Mouse (Mus musculus) heart, embryonic 11.5 days (tissue): ENCODE data around the gene Mfap4. TPM values are rescaled to one million over a fixed set of nuclear protein-coding genes. Genes with fewer than 3 reads are reported as not detected.

Experiments used
- ATAC-seq: fragments of 200-750 bp; cut with Nextera tagmentation; replicated peaks from 2 replicates; pipeline ENCODE4 v1.8.0; 2017; ENCODE audit warnings: moderate library complexity; ENCODE audit not compliant: insufficient number of reproducible peaks, low FRiP score, low TSS enrichment
- H3K27ac ChIP-seq: fragments of 300-500 bp; sonication (generic); 2 replicates; pipeline ENCODE4 v1.5.1; 2014; ENCODE audit warnings: mild to moderate bottlenecking, low read depth, low read length
- H3K27me3 ChIP-seq: fragments of 300-500 bp; sonication (generic); 2 replicates; pipeline ENCODE4 v1.6.1; 2014; ENCODE audit warnings: mild to moderate bottlenecking, low read length, mixed read lengths; ENCODE audit not compliant: control insufficient read depth, insufficient read depth
- H3K36me3 ChIP-seq: fragments of 300-500 bp; sonication (generic); 2 replicates; pipeline ENCODE4 v1.6.1; 2014; ENCODE audit warnings: mild to moderate bottlenecking, low read length, moderate library complexity, mixed read lengths; ENCODE audit not compliant: control insufficient read depth, insufficient read depth
- H3K4me1 ChIP-seq: fragments of 300-500 bp; sonication (generic); 2 replicates; pipeline ENCODE4 v1.6.1; 2014; ENCODE audit warnings: low read length; ENCODE audit not compliant: control insufficient read depth, insufficient read depth
- H3K4me2 ChIP-seq: fragments of 300-500 bp; sonication (generic); 2 replicates; pipeline ENCODE4 v1.6.1; 2014; ENCODE audit warnings: mild to moderate bottlenecking, moderate library complexity
- H3K4me3 ChIP-seq: fragments of 300-500 bp; sonication (generic); 2 replicates; pipeline ENCODE4 v1.5.1; 2014; ENCODE audit warnings: low read depth, low read length
- H3K9ac ChIP-seq: fragments of 300-500 bp; sonication (generic); 2 replicates; pipeline ENCODE4 v1.6.1; 2014; ENCODE audit warnings: mild to moderate bottlenecking, low read depth, low read length, moderate library complexity
- H3K9me3 ChIP-seq: fragments of 300-500 bp; sonication (generic); replicated peaks from 2 replicates; pipeline ENCODE4 v1.6.1; 2016; ENCODE audit warnings: low read length; ENCODE audit not compliant: control insufficient read depth
- WGBS: fragments of 180-500 bp; shearing (Covaris S2); extraction: QIAGEN DNeasy Blood & Tissue Kit; methylation state at CpG from one replicate; pipeline ENCODE4 v1.1.7; 2014; ENCODE audit not compliant: insufficient replicate concordance; 5-methylcytosine and 5-hydroxymethylcytosine counted together
- polyA plus RNA-seq: library from polyadenylated mRNA; unstranded; fragments of >200 nt; fragmentation: Nextera tagmentation; extraction: Ambion mirVana; gene quantifications from 2 replicates; pipeline ENCODE4 v1.2.1, GENCODE M21; 2014

Gene Mfap4
- polyA plus RNA-seq, 1 experiment from 2014 or later, result 57.6 TPM

- peak overlapping the region; percentile 37; the same call in 1 of the 2 replicates for H3K27ac ChIP-seq
- H3K9me3 ChIP-seq, result no peaks in the 10 kb centered on the region
- 0 out of 2 replicates have a peak, but pooled peaks cover 4% of the 10 kb centered on the region for H3K36me3 ChIP-seq
- peaks cover 13% of the 10 kb centered on the region for H3K4me1 ChIP-seq
- no peak for ATAC-seq
- no peaks in the 10 kb centered on the region for H3K27me3 ChIP-seq
- H3K4me2 ChIP-seq, result no peak overlapping the region
- 59% methylated on average over 3 of the region's 3 CpGs for WGBS
- no peak overlapping the region for H3K4me3 ChIP-seq
- no peak overlapping the region for H3K9ac ChIP-seq
These were observed 33.6 kb downstream of the Mfap4 start for GRCm38 (mm10) chr11:61518871-61519270.

DNA sequence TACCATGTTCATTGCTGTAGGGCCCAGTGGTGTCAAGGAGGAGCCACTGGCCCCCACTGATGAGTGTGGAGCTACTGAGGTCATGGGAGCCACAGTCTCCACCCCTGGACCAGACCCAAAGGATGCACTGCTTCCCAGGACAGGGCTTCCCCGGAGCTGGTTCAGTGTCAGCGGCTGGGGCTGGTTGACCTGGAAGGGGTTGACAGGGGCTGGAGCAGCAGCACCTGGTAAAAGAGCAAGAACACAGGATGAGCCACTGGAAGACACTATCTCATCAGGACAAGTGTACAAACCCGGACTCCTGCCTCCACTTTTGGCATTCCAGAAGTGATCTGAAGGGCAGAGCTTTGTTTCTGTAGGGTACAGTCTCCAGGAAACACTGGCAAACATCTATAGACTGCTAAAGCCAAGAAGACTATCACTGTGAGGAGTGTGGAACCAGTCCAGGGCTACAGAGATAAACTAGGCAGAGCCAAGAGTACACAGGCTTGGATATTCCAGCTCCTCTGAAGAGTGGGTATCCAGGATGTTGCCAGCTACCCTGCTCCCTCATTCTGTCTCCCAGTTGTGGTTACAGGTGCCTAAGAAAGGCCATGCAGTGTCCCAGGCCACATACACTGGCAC is 34.4 kb downstream of the Mfap4 start:
- Histone ChIP-seq H3K27ac (peak overlapping the region; percentile 37; the same call in 1 of the 2 replicates), H3K4me2 (no peak overlapping the region), H3K36me3 (0 out of 2 replicates have a peak, but pooled peaks cover 4% of the 10 kb centered on the region), H3K9me3 (no peaks in the 10 kb centered on the region), H3K9ac (no peak overlapping the region), H3K4me1 (peaks cover 13% of the 10 kb centered on the region), H3K4me3 (no peak overlapping the region), H3K27me3 (no peaks in the 10 kb centered on the region)
- ATAC-seq, result no peak
- WGBS, result 88% methylated on average over 3 of the region's 3 CpGs

- H3K9me3 ChIP-seq, result no peaks in the 10 kb centered on the region
- H3K27ac ChIP-seq, result no peak overlapping the region
- whole genome bisulfite sequencing, result 73% methylated on average over 1 of the region's 1 CpGs
- H3K4me1 ChIP-seq, result no peaks in the 10 kb centered on the region
- no peak overlapping the region for H3K4me3 ChIP-seq
- no peaks in the 10 kb centered on the region; the same call in 1 of the 2 replicates for H3K36me3 ChIP-seq
- H3K4me2 ChIP-seq, result no peak overlapping the region
- H3K9ac ChIP-seq, result no peak overlapping the region
- H3K27me3 ChIP-seq, result no peaks in the 10 kb centered on the region
- ATAC-seq, result no peak
These were observed 41.6 kb downstream of the Mfap4 start for GRCm38 (mm10) chr11:61526872-61527271.

DNA sequence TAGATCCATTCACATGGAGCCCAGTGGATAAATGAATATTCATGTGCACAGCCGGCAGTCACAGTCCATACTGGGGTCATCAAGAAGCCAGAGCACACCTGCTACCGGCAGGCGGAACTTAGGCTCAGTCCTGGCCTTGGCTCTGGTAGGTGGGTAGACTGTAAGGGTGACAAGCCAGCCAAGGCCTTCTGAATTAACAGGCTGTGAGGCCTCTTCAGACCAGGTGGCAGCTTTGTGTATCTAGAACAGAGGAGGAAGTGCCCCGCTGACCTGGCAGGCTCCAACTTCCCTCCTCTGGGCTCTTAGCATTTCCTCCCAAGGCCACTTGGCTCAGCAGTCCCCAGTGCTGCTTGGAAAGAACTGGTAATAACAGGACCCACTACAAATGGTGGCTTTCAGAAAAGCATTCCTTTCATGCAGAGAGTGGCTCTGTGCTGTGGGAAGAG is 44.1 kb downstream of the Mfap4 start:
- Histone ChIP-seq H3K4me3 (no peak overlapping the region), H3K9me3 (no peaks in the 10 kb centered on the region), H3K27me3 (no peaks in the 10 kb centered on the region), H3K9ac (no peak overlapping the region), H3K36me3 (no peaks in the 10 kb centered on the region; the same call in 1 of the 2 replicates), H3K4me1 (no peaks in the 10 kb centered on the region), H3K4me2 (no peak overlapping the region), H3K27ac (no peak overlapping the region)
- 56% methylated on average over 4 of the region's 4 CpGs for WGBS
- no peak for ATAC-seq

- 84% methylated on average over 2 of the region's 2 CpGs for WGBS
- no peak overlapping the region for H3K4me3 ChIP-seq
- H3K27me3 ChIP-seq, result no peaks in the 10 kb centered on the region
- no peak overlapping the region for H3K27ac ChIP-seq
- no peak overlapping the region for H3K4me2 ChIP-seq
- 0 out of 2 replicates have a peak, but pooled peaks cover 6% of the 10 kb centered on the region for H3K4me1 ChIP-seq
- H3K9me3 ChIP-seq, result no peaks in the 10 kb centered on the region
- no peak for ATAC-seq
- no peak overlapping the region for H3K9ac ChIP-seq
- no peaks in the 10 kb centered on the region; the same call in 1 of the 2 replicates for H3K36me3 ChIP-seq
These were observed 47.6 kb downstream of the Mfap4 start for GRCm38 (mm10) chr11:61532820-61533219.

- H3K4me2 ChIP-seq, result no peak overlapping the region
- H3K27ac ChIP-seq, result no peak overlapping the region
- H3K9ac ChIP-seq, result no peak overlapping the region
- WGBS, result 65% methylated on average over 5 of the region's 5 CpGs
- no peaks in the 10 kb centered on the region; the same call in 1 of the 2 replicates for H3K36me3 ChIP-seq
- 0 out of 2 replicates have a peak, but pooled peaks cover 6% of the 10 kb centered on the region for H3K4me1 ChIP-seq
- H3K4me3 ChIP-seq, result no peak overlapping the region
- H3K27me3 ChIP-seq, result no peaks in the 10 kb centered on the region
- H3K9me3 ChIP-seq, result no peaks in the 10 kb centered on the region
- no peak for ATAC-seq
These were observed 48.3 kb downstream of the Mfap4 start for GRCm38 (mm10) chr11:61533571-61533970.

- H3K4me2 ChIP-seq, result no peak overlapping the region
- WGBS, result 67% methylated on average over 1 of the region's 1 CpGs
- H3K9ac ChIP-seq, result no peak overlapping the region
- no peaks in the 10 kb centered on the region for H3K27me3 ChIP-seq
- no peak overlapping the region for H3K4me3 ChIP-seq
- peaks cover 4% of the 10 kb centered on the region; the same call in 1 of the 2 replicates for H3K36me3 ChIP-seq
- ATAC-seq, result no peak
- H3K27ac ChIP-seq, result no peak overlapping the region
- no peaks in the 10 kb centered on the region for H3K9me3 ChIP-seq
- 0 out of 2 replicates have a peak, but pooled peaks cover 6% of the 10 kb centered on the region for H3K4me1 ChIP-seq
These were observed 50.3 kb downstream of the Mfap4 start for GRCm38 (mm10) chr11:61535530-61535929.

- H3K9ac ChIP-seq, result no peak overlapping the region
- peaks cover 4% of the 10 kb centered on the region; the same call in 1 of the 2 replicates for H3K36me3 ChIP-seq
- H3K27me3 ChIP-seq, result no peaks in the 10 kb centered on the region
- H3K4me3 ChIP-seq, result no peak overlapping the region
- no peak overlapping the region for H3K27ac ChIP-seq
- ATAC-seq, result no peak
- H3K9me3 ChIP-seq, result no peaks in the 10 kb centered on the region
- 40% methylated on average over 3 of the region's 3 CpGs for WGBS
- no peak overlapping the region for H3K4me2 ChIP-seq
- H3K4me1 ChIP-seq, result peaks cover 8% of the 10 kb centered on the region; the same call in 1 of the 2 replicates
These were observed 51.7 kb downstream of the Mfap4 start for GRCm38 (mm10) chr11:61536952-61537351.

- Histone ChIP-seq H3K4me1 (peaks cover 8% of the 10 kb centered on the region; the same call in 1 of the 2 replicates), H3K36me3 (peaks cover 4% of the 10 kb centered on the region; the same call in 1 of the 2 replicates), H3K9me3 (no peaks in the 10 kb centered on the region), H3K4me2 (no peak overlapping the region), H3K27ac (no peak overlapping the region), H3K27me3 (no peaks in the 10 kb centered on the region), H3K4me3 (no peak overlapping the region), H3K9ac (no peak overlapping the region)
- WGBS, result 73% methylated on average over 3 of the region's 3 CpGs
- ATAC-seq, result no peak
These were observed 52.1 kb downstream of the Mfap4 start for GRCm38 (mm10) chr11:61537362-61537761.
